14 mouse cellular contexts compared by ENCODE assay signal in genomic region chr6:53580346-53580745, GRCm38 (mm10).
"Had no signal": no experiment of that assay in that cellular context is flagged by ENCODE, and none has a peak within 500 bp of the region (broad histone marks: within the 10 kb centered on the region; RNA-seq: fewer than 3 reads in every experiment).

No protein-coding gene starts in this region.

- H3K4me3 ChIP-seq: layer of hippocampus, adult 2 months; liver, embryonic 15.5 days; midbrain, embryonic 10.5 days; myocyte; neural tube, embryonic 15.5 days had no signal

- H3K27ac ChIP-seq: layer of hippocampus, adult 2 months; liver, embryonic 15.5 days; macrophage; midbrain, embryonic 10.5 days; neural tube, embryonic 15.5 days had no signal

- DNase-seq: kidney, postnatal 10 days; kidney, postnatal 4 days; lung, adult 2 months; midbrain, embryonic 14.5 days; right cerebral cortex, postnatal 25 days; thymus, postnatal 36 days had no signal

- H3K9me3 ChIP-seq: liver, embryonic 15.5 days; midbrain, embryonic 10.5 days; neural tube, embryonic 15.5 days had no signal

- H3K36me3 ChIP-seq: liver, embryonic 15.5 days; midbrain, embryonic 10.5 days; neural tube, embryonic 15.5 days had no signal

- H3K27me3 ChIP-seq: liver, embryonic 15.5 days had no signal

- H3K4me2 ChIP-seq: liver, embryonic 11.5 days; liver, embryonic 15.5 days; neural tube, embryonic 15.5 days had no signal

- H3K9ac ChIP-seq: liver, embryonic 15.5 days; neural tube, embryonic 15.5 days had no signal

- H3K4me1 ChIP-seq: liver, embryonic 15.5 days had no signal

- ATAC-seq: lung, postnatal 0 days had no signal
